Mouse (Mus musculus) intestine, postnatal 0 days (tissue): ENCODE measurements around the gene Cbfb. TPM values are rescaled to one million over a fixed set of nuclear protein-coding genes. Genes with fewer than 3 reads are reported as not detected.

Source experiments
- ATAC-seq: fragments of 200-750 bp; cut with Nextera tagmentation; 2 replicates; pipeline ENCODE4 v1.8.0; 2017; ENCODE audit warnings: mild to moderate bottlenecking, moderate TSS enrichment, moderate library complexity
- H3K27ac ChIP-seq: fragments of 300-500 bp; sonication (generic); 2 replicates; pipeline ENCODE4 v1.5.1; 2014; ENCODE audit warnings: mild to moderate bottlenecking, low read depth, low read length, moderate library complexity
- H3K27me3 ChIP-seq: fragments of 300-500 bp; sonication (generic); replicated peaks from 2 replicates; pipeline ENCODE4 v1.6.1; 2014; ENCODE audit warnings: low read length, mixed read lengths; ENCODE audit not compliant: control insufficient read depth, insufficient read depth
- H3K36me3 ChIP-seq: fragments of 300-500 bp; sonication (generic); 2 replicates; pipeline ENCODE4 v1.6.1; 2014; ENCODE audit warnings: mild to moderate bottlenecking, moderate library complexity; ENCODE audit not compliant: control insufficient read depth, insufficient read depth
- H3K4me1 ChIP-seq: fragments of 300-500 bp; sonication (generic); replicated peaks from 2 replicates; pipeline ENCODE4 v1.6.1; 2014; ENCODE audit warnings: antibody characterized with exemption, low read length, mixed read lengths; ENCODE audit not compliant: control insufficient read depth, insufficient read depth
- H3K4me2 ChIP-seq: fragments of 300-500 bp; sonication (generic); replicated peaks from 2 replicates; pipeline ENCODE4 v1.6.1; 2014; ENCODE audit warnings: low read depth, mild to moderate bottlenecking, moderate library complexity
- H3K4me3 ChIP-seq: fragments of 300-500 bp; sonication (generic); 2 replicates; pipeline ENCODE4 v1.5.1; 2014; ENCODE audit warnings: low read depth, low read length
- H3K9ac ChIP-seq: fragments of 300-500 bp; sonication (generic); 2 replicates; pipeline ENCODE4 v1.6.1; 2014; ENCODE audit warnings: mild to moderate bottlenecking, low read depth, low read length
- H3K9me3 ChIP-seq: fragments of 300-500 bp; sonication (generic); 2 replicates; pipeline ENCODE4 v1.6.1; 2016; ENCODE audit warnings: mixed run types; ENCODE audit not compliant: control insufficient read depth
- CTCF ChIP-seq: sonication (generic); IDR thresholded peaks from 2 replicates; pipeline ENCODE4 v1.5.1; 2016; ENCODE audit warnings: low read depth, mild to moderate bottlenecking, control low read depth, antibody characterized with exemption, moderate library complexity
- WGBS: fragments of 180-500 bp; shearing (Covaris S2); extraction: QIAGEN DNeasy Blood & Tissue Kit; methylation state at CpG from one replicate; pipeline ENCODE4 v1.1.7; 2014; 5-methylcytosine and 5-hydroxymethylcytosine counted together
- polyA plus RNA-seq: library from polyadenylated mRNA; unstranded; fragments of >200 nt; fragmentation: Nextera tagmentation; extraction: Ambion mirVana; gene quantifications from 2 replicates; pipeline ENCODE4 v1.2.1, GENCODE M21; 2015

The Cbfb gene
- polyA plus RNA-seq, 1 experiment from 2014 or later: 18.9 TPM

- no peaks in the 10 kb centered on the region for H3K4me1 ChIP-seq
- WGBS: 76% methylated on average over 7 of the region's 7 CpGs
- no peak overlapping the region for H3K4me2 ChIP-seq
- H3K27me3 ChIP-seq: no peaks in the 10 kb centered on the region
- H3K9me3 ChIP-seq: no peaks in the 10 kb centered on the region
- no peak overlapping the region for H3K27ac ChIP-seq
- H3K36me3 ChIP-seq: peaks cover 11% of the 10 kb centered on the region; the same call in 1 of the 2 replicates
- H3K9ac ChIP-seq: no peak overlapping the region
- no peak overlapping the region for H3K4me3 ChIP-seq
- no peak for ATAC-seq
- no peak for TF ChIP-seq CTCF
These were observed 36.3 kb downstream of the Cbfb start for GRCm38 (mm10) chr8:105206766-105207275.

- no peak for ATAC-seq
- H3K9me3 ChIP-seq: no peaks in the 10 kb centered on the region
- WGBS: 78% methylated on average over 2 of the region's 2 CpGs
- H3K27me3 ChIP-seq: no peaks in the 10 kb centered on the region
- H3K9ac ChIP-seq: no peak overlapping the region
- peaks cover 11% of the 10 kb centered on the region; the same call in 1 of the 2 replicates for H3K36me3 ChIP-seq
- H3K4me1 ChIP-seq: no peaks in the 10 kb centered on the region
- no peak overlapping the region for H3K4me2 ChIP-seq
- no peak overlapping the region for H3K27ac ChIP-seq
- no peak for TF ChIP-seq CTCF
- no peak overlapping the region for H3K4me3 ChIP-seq
These were observed 37.3 kb downstream of the Cbfb start for GRCm38 (mm10) chr8:105207675-105208273.

GRCm38 (mm10) chr8:105209153-105210110 lies 39.0 kb downstream of the Cbfb start:
- Histone ChIP-seq H3K27me3 (no peaks in the 10 kb centered on the region), H3K4me2 (no peak overlapping the region), H3K9ac (no peak overlapping the region), H3K4me1 (no peaks in the 10 kb centered on the region), H3K27ac (no peak overlapping the region), H3K36me3 (peaks cover 9% of the 10 kb centered on the region; the same call in 1 of the 2 replicates), H3K4me3 (no peak overlapping the region), H3K9me3 (no peaks in the 10 kb centered on the region)
- TF ChIP-seq CTCF: no peak
- no peak for ATAC-seq
- WGBS: 81% methylated on average over 1 of the region's 1 CpGs

- Histone ChIP-seq H3K4me1 (no peaks in the 10 kb centered on the region), H3K4me3 (no peak overlapping the region), H3K27ac (no peak overlapping the region), H3K9ac (no peak overlapping the region), H3K36me3 (no peaks in the 10 kb centered on the region), H3K4me2 (no peak overlapping the region), H3K27me3 (no peaks in the 10 kb centered on the region), H3K9me3 (no peaks in the 10 kb centered on the region)
- ATAC-seq: no peak
- peak; percentile 34 for TF ChIP-seq CTCF
- WGBS: 92% methylated on average over 5 of the region's 5 CpGs
These were observed 43.6 kb downstream of the Cbfb start for GRCm38 (mm10) chr8:105214104-105214503.

- ATAC-seq: no peak
- WGBS: 80% methylated on average over 5 of the region's 5 CpGs
- H3K4me1 ChIP-seq: no peaks in the 10 kb centered on the region
- peak; percentile 83 for TF ChIP-seq CTCF
- H3K9me3 ChIP-seq: no peaks in the 10 kb centered on the region
- H3K4me2 ChIP-seq: no peak overlapping the region
- no peak overlapping the region for H3K27ac ChIP-seq
- no peak overlapping the region for H3K9ac ChIP-seq
- no peaks in the 10 kb centered on the region for H3K36me3 ChIP-seq
- no peak overlapping the region for H3K4me3 ChIP-seq
- H3K27me3 ChIP-seq: no peaks in the 10 kb centered on the region
These were observed 47.5 kb downstream of the Cbfb start for GRCm38 (mm10) chr8:105217926-105218522.

- WGBS: 76% methylated on average over 7 of the region's 7 CpGs
- H3K36me3 ChIP-seq: no peaks in the 10 kb centered on the region
- TF ChIP-seq CTCF: no peak
- H3K4me2 ChIP-seq: peak overlapping the region; percentile 78
- H3K9ac ChIP-seq: no peak overlapping the region
- ATAC-seq: no peak
- no peak overlapping the region for H3K27ac ChIP-seq
- no peak overlapping the region for H3K4me3 ChIP-seq
- no peaks in the 10 kb centered on the region for H3K27me3 ChIP-seq
- peaks cover 12% of the 10 kb centered on the region; the same call in 1 of the 2 replicates for H3K4me1 ChIP-seq
- no peaks in the 10 kb centered on the region for H3K9me3 ChIP-seq
These were observed 53.4 kb downstream of the Cbfb start for GRCm38 (mm10) chr8:105223850-105224249.
